Mouse (Mus musculus) ES-E14 (cell line): ENCODE results near the gene Gnat3. TPM values are rescaled to one million over a fixed set of nuclear protein-coding genes. Genes with fewer than 3 reads are reported as not detected.

Experiments
- DNase-seq: peaks from one replicate; pipeline ENCODE4 v3.0.0-alpha.2; 2013; ENCODE audit warnings: low read depth, low spot score
- H3K27ac ChIP-seq: 2 replicates; pipeline ENCODE4 v1.5.1; 2012; ENCODE audit warnings: low read depth, mild to moderate bottlenecking, low read length, moderate library complexity, mixed read lengths; ENCODE audit not compliant: poor library complexity, insufficient read depth, severe bottlenecking
- H3K36me3 ChIP-seq: 2 replicates; pipeline ENCODE4 v1.6.1; 2012; ENCODE audit warnings: mild to moderate bottlenecking, low read length, moderate library complexity, mixed read lengths; ENCODE audit not compliant: control insufficient read depth, poor library complexity, insufficient read depth, severe bottlenecking
- H3K4me1 ChIP-seq, 2 experiments: fragments of 150-350 bp in 1 of 2; sonication (generic) in 1 of 2; 2 replicates each; pipeline ENCODE4 v1.6.1; 2012; ENCODE audit warnings: low read length in 2 of 2, mild to moderate bottlenecking in 1 of 2, mixed read lengths in 1 of 2; ENCODE audit not compliant: control insufficient read depth in 2 of 2, insufficient read depth in 2 of 2, poor library complexity in 1 of 2
- H3K4me3 ChIP-seq, 2 experiments: fragments of 150-350 bp in 1 of 2; sonication (generic) in 1 of 2; 2 replicates each; pipeline ENCODE4 v1.5.1; 2012; ENCODE audit warnings: low read length in 2 of 2, low read depth in 1 of 2, mild to moderate bottlenecking in 1 of 2, mixed read lengths in 1 of 2; ENCODE audit not compliant: insufficient read depth in 1 of 2, poor library complexity in 1 of 2, severe bottlenecking in 1 of 2
- H3K9ac ChIP-seq: 2 replicates; pipeline ENCODE4 v1.6.1; 2012; ENCODE audit warnings: low read depth, mild to moderate bottlenecking, low read length, mixed read lengths; ENCODE audit not compliant: poor library complexity, insufficient read depth, severe bottlenecking
- H3K9me3 ChIP-seq: fragments of 150-350 bp; sonication (generic); 2 replicates; pipeline ENCODE4 v1.6.1; 2012; ENCODE audit warnings: low read depth, mild to moderate bottlenecking, low read length; ENCODE audit not compliant: control insufficient read depth, insufficient read depth
- CHD2 ChIP-seq: IDR thresholded peaks from 2 replicates; pipeline ENCODE4 v1.6.1; 2014; ENCODE audit warnings: mild to moderate bottlenecking, low read depth, low read length, inconsistent platforms
- HCFC1 ChIP-seq: IDR thresholded peaks from 2 replicates; pipeline ENCODE4 v1.6.1; 2012; ENCODE audit warnings: low read length, inconsistent platforms, borderline replicate concordance; ENCODE audit not compliant: insufficient read depth
- MAFK ChIP-seq: IDR thresholded peaks from 2 replicates; pipeline ENCODE4 v1.6.1; 2014; ENCODE audit warnings: mild to moderate bottlenecking, low read depth, low read length, inconsistent platforms; ENCODE audit not compliant: insufficient read depth
- ZC3H11A ChIP-seq: IDR thresholded peaks from 2 replicates; pipeline ENCODE4 v1.6.1; 2012; ENCODE audit warnings: low read depth, mild to moderate bottlenecking, inconsistent platforms, low read length, borderline replicate concordance
- ZNF384 ChIP-seq: IDR thresholded peaks from 2 replicates; pipeline ENCODE4 v1.6.1; 2012; ENCODE audit warnings: low read depth, low read length, inconsistent platforms
- in situ Hi-C, 2 experiments: fragments of 600-800 bp; cut with MboI; formaldehyde crosslinking; loops; one replicate each; pipeline ENCODE4 v1.15.1; 2025; ENCODE audit warnings: low sequenced_read_pairs in 2 of 2, inconsistent platforms in 1 of 2; ENCODE audit not compliant: unreplicated experiment in 2 of 2
- total RNA-seq: library from RNA; depleted of rRNA; stranded (reverse); fragments of 300-350 nt; gene quantifications from 2 replicates; pipeline ENCODE4 v1.2.3, GENCODE M21; 2012

The Gnat3 gene
- total RNA-seq, 1 experiment: not detected

DNA sequence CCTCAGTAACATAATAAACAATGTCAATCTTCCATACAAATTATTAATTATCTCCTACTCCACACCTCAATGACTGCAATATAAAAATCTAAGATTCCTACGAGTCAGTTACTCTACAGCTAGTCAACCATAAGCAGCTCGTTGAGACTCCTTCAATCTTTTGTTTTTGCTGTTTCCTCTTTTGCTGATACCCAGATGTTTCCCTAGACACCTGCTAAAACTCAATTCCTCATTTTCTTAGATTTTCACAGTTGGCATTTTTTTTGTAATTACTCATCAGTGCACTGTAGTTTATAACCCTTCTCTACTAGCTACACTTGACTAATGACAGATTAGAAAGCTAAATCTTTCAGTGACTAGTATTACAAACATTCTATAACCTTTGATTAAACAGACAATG is 50.8 kb downstream of the Gnat3 start:
- Histone ChIP-seq H3K36me3 (no peaks in the 10 kb centered on the region), H3K27ac (no peak overlapping the region), H3K9me3 (no peaks in the 10 kb centered on the region), H3K4me3 (no peak overlapping the region), H3K9ac (no peak overlapping the region), H3K4me1 (no peaks in the 10 kb centered on the region)
- TF ChIP-seq HCFC1: no peak
- TF ChIP-seq ZNF384: no peak
- in situ Hi-C loops: no loop called here
- no peak for DNase-seq

DNA sequence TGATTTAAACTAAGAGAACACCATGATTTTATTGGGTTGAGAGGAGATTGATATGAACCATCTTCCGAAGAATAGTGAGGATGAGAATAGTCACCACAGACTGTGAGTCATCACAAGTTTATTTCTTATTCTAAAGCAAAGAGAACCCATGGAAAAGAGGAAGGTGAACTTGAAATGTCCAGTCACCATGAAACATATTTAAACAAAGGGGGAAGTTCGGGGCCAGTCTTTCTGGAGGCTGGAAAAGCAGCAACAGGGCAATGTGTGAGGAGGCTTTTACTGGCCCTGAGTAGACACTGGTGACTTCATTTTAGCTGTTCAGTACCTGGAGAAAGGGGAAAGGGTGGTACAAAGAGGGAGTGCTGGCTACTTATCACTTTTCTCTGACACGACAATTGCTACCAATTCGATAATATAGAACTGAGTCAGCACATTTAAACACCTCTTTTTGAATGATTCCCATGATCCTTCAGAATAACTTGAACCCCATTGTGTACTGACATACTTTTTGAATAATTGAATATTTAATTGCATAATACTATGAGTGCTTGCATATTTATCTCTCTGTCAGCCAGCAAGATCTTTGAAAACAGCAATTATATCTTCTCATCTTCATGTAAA is 52.0 kb downstream of the Gnat3 start:
- Histone ChIP-seq H3K27ac (no peak overlapping the region), H3K4me1 (no peaks in the 10 kb centered on the region), H3K4me3 (no peak overlapping the region), H3K36me3 (no peaks in the 10 kb centered on the region), H3K9ac (no peak overlapping the region), H3K9me3 (no peaks in the 10 kb centered on the region)
- TF ChIP-seq CHD2: no peak
- peak; percentile 57; the same call in 1 of the 2 replicates for TF ChIP-seq MAFK
- no peak for DNase-seq
- in situ Hi-C loops: no loop called here

DNA sequence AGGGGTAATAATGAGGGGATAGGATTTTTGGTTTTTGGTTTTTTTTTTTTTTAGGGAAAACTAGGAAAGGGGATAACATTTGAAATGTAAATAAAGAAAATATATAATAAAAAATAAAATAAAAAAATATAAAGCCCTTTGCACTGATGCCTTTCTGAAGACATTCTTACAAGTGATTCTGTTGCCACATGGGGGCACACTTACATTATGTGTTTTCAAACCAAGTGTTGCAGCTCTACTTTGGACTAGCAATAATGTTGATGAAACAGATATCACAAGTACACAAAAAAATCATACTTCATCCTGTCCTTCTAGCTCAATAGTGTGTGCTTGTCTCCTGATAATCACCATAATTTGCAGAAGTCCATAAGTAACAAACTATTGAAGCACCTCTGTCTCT is 61.0 kb downstream of the Gnat3 start:
- no peak overlapping the region for H3K9ac ChIP-seq

DNA sequence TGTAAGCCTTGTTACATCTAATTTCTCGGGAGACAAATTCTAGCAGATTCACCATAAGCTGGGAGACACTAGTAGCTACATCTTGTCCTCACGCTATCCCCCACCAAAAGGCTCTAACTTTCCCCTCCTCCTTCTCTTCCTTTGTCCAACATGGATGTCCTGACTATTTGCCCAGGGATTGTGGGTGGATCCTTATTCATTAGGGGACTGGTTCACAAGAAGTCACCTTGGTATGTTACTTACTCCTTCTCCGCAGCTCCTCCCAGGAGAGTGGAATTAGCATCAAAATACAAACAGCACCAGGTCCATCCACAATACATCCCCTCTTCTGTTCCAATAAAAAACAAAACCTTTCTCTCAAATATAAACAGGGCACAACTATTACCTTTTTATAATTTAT is 65.2 kb downstream of the Gnat3 start:
- Histone ChIP-seq H3K9me3 (no peaks in the 10 kb centered on the region), H3K4me3 (no peak overlapping the region), H3K4me1 (0 out of 4 replicates have a peak, but pooled peaks cover 0 to 2% of the 10 kb centered on the region in 2 experiments), H3K36me3 (no peaks in the 10 kb centered on the region), H3K27ac (no peak overlapping the region), H3K9ac (no peak overlapping the region)
- TF ChIP-seq ZNF384 (no peak), MAFK (no peak), ZC3H11A (no peak), CHD2 (no peak), HCFC1 (no peak)
- in situ Hi-C loops: no loop called here
- peak; percentile 38 for DNase-seq

More for the DNA sequence above, 61.0 kb downstream of the Gnat3 start:
- no peaks in the 10 kb centered on the region for H3K9me3 ChIP-seq
- H3K4me3 ChIP-seq: no peak overlapping the region
- TF ChIP-seq ZC3H11A (no peak), CHD2 (no peak), HCFC1 (no peak), ZNF384 (no peak), MAFK (no peak)
- H3K4me1 ChIP-seq: 0 out of 4 replicates have a peak, but pooled peaks cover 0 to 2% of the 10 kb centered on the region in 2 experiments
- in situ Hi-C loops: no loop called here
- no peaks in the 10 kb centered on the region for H3K36me3 ChIP-seq
- H3K27ac ChIP-seq: no peak overlapping the region
- no peak for DNase-seq
